Mouse (Mus musculus) C2C12 (cell line): ENCODE results near the gene Syne1.

Experiments used
- CEBPB ChIP-seq: IDR thresholded peaks from one replicate; pipeline ENCODE4 v1.6.1; 2011; ENCODE audit warnings: low read depth, mild to moderate bottlenecking, control low read depth, moderate library complexity
- CTCF ChIP-seq: IDR thresholded peaks from one replicate; pipeline ENCODE4 v1.5.1; 2011; ENCODE audit not compliant: control insufficient read depth, insufficient read depth, insufficient read length
- MAX ChIP-seq: IDR thresholded peaks from one replicate; pipeline ENCODE4 v1.6.1; 2011; ENCODE audit warnings: mild to moderate bottlenecking, control low read depth
- MYOG ChIP-seq: IDR thresholded peaks from one replicate; pipeline ENCODE4 v1.6.1; 2011; ENCODE audit not compliant: control insufficient read depth, insufficient read length; ENCODE audit errors: extremely low read depth
- USF1 ChIP-seq: IDR thresholded peaks from one replicate; pipeline ENCODE4 v1.6.1; 2011; ENCODE audit warnings: low read depth, mild to moderate bottlenecking, control low read depth, moderate library complexity

- TF ChIP-seq MYOG (no peak), CTCF (no peak), USF1 (no peak), CEBPB (no peak), MAX (no peak)
Measured at GRCm38 (mm10) chr10:4972026-4972425, 579.3 kb downstream of the Syne1 start.
